Mouse (Mus musculus): Measurements from ENCODE around the gene AK157302. TPM values are rescaled to one million over a fixed set of nuclear protein-coding genes. Genes with fewer than 3 reads are reported as not detected.

The AK157302 gene
- total RNA-seq, 2 experiments from 2014 or later: 26.5 to 28.1 TPM

DNA sequence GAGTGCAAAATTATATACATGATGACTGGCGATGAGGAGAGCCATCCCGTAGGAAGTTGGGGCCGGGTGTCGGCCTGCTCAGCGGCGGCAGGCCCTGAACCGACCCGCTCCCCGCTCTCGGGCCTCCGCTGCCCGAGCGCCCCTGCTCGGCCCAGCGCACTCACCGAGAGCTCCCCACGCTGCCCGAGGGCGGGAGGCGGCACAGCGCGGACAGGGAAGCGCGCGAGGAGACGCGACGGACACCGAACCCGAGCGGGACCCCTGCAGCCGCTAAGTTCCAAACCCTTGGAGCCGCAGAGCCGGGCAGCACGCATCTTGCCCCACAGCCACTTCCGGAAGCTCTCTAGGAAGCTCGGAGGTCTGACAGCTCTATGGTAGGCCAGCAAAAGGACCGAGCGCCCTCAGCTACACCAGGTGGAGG is 35.8 kb downstream of the AK157302 start, which contains the start of gene Zkscan8:
TSS of gene Zkscan8 (minus strand) at position 340 of the 421 bp plus-strand sequence.
- peak; percentile 91 to 96 for DNase-seq
- intact Hi-C loops (cut with DNase I): loop anchor here (1.0 to 5.0 kb wide), 6 partner anchors 24 to 168 kb away; partner anchors contain the start of genes Zkscan3, Zscan12 and Zscan26

DNA sequence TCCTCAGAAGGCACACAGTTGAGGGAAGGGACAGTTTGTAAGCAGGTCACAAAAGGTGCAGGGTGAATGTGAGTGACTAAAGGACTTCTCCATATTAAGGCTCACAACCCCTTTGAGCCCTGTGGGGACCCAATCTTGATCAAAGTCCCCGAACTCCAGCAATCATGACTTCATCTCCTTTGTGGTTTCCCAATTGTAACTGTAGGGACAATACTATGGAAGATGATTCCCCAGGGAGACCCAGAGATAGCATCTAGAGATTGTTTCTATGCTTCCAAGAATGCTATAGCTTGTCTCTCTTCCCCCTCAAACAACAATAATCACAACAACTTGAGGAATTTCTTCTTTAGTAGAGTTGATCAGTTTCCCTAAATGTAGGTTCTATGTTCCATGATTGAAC is 47.7 kb downstream of the AK157302 start, which contains the start of gene Olfr1366:
TSS of gene Olfr1366 (minus strand) at position 101 of the 400 bp plus-strand sequence.
- intact Hi-C loops (cut with DNase I): no loop called here
- DNase-seq: no peak

Small RNA genes within 50 kb of the gene (microRNA-seq; reads per million reads assigned to microRNA genes)
- gene Mir1896 (ENCODE audit: borderline number of aligned reads in 2 of 2): 0 reads per million in 2 experiments

Other genes with a start within 250 kb of the AK157302 start
- not detected for gene Gpx5, start 202.5 kb upstream of the AK157302 start, total RNA-seq (2021)
- not detected for gene Gpx6, start 183.1 kb upstream of the AK157302 start, total RNA-seq (2021)
- gene Olfr1367, start 148.3 kb upstream of the AK157302 start, total RNA-seq (2021): not detected
- gene Zscan12, start 132.4 kb upstream of the AK157302 start, total RNA-seq (2021): 1 to 10 TPM; 5.3 to 5.8 TPM
- 10 to 100 TPM; 26.4 to 31.2 TPM for gene Zkscan3, start 92.5 kb upstream of the AK157302 start, total RNA-seq (2021)
- gene Pgbd1, start 54.2 kb upstream of the AK157302 start, total RNA-seq (2021): under 1 TPM; 0.30 to 0.42 TPM
- 10 to 100 TPM; 20.4 to 23.2 TPM for gene Zscan26, start 41.5 kb upstream of the AK157302 start, total RNA-seq (2021)
- under 1 TPM; 0.67 to 0.76 TPM for gene Nkapl, start 26.7 kb upstream of the AK157302 start, total RNA-seq (2021)
- 1 to 10 TPM; 1.2 to 1.5 TPM for gene Zkscan4, start 16.3 kb upstream of the AK157302 start, total RNA-seq (2021)
- gene Gm10065, start 15.8 kb upstream of the AK157302 start, total RNA-seq (2021): not detected
- gene Gm11273, start 6.2 kb downstream of the AK157302 start, total RNA-seq (2021): 100 to 1,000 TPM; 247 to 265 TPM
- gene Zkscan8, start 35.9 kb downstream of the AK157302 start, total RNA-seq (2021): 10 to 100 TPM in 1 of 2 experiments, 1 to 10 TPM in 1; 9.0 to 14.6 TPM
- not detected for gene Olfr1366, start 47.6 kb downstream of the AK157302 start, total RNA-seq (2021)
- not detected for gene Olfr1535, start 64.7 kb downstream of the AK157302 start, total RNA-seq (2021)
- not detected for gene Olfr1364, start 86.5 kb downstream of the AK157302 start, total RNA-seq (2021)
- not detected for gene Olfr1362, start 118.8 kb downstream of the AK157302 start, total RNA-seq (2021)
- not detected for gene Olfr11, start 147.3 kb downstream of the AK157302 start, total RNA-seq (2021)
- gene Olfr1361, start 168.2 kb downstream of the AK157302 start, total RNA-seq (2021): not detected
- gene Olfr1360, start 182.2 kb downstream of the AK157302 start, total RNA-seq (2021): not detected
- gene Olfr1359, start 202.9 kb downstream of the AK157302 start, total RNA-seq (2021): not detected
- 10 to 100 TPM; 18.0 to 27.4 TPM for gene Hist1h2bl, start 220.9 kb downstream of the AK157302 start, total RNA-seq (2021)
- gene Hist1h2ai, start 221.2 kb downstream of the AK157302 start, total RNA-seq (2021): 10 to 100 TPM; 28.5 to 39.8 TPM
- 10 to 100 TPM; 22.0 to 36.5 TPM for gene Hist1h3h, start 222.4 kb downstream of the AK157302 start, total RNA-seq (2021)
- 1 to 10 TPM; 4.9 to 5.1 TPM for gene Hist1h2bm, start 226.8 kb downstream of the AK157302 start, total RNA-seq (2021)
- 1 to 10 TPM; 3.6 to 4.6 TPM for gene Hist1h4j, start 239.8 kb downstream of the AK157302 start, total RNA-seq (2021)